Mouse (Mus musculus) midbrain, embryonic 14.5 days (tissue): Measurements from ENCODE around the gene Erich6. TPM values are rescaled to one million over a fixed set of nuclear protein-coding genes. Genes with fewer than 3 reads are reported as not detected.

Source experiments
- ATAC-seq: fragments of 200-750 bp; cut with Nextera tagmentation; 2 replicates; pipeline ENCODE4 v1.8.0; 2017; ENCODE audit warnings: moderate number of reproducible peaks, moderate library complexity; ENCODE audit not compliant: low FRiP score, low TSS enrichment
- DNase-seq: peaks from one replicate; pipeline ENCODE4 v3.0.0-alpha.2; 2015
- H3K27ac ChIP-seq: fragments of 300-500 bp; sonication (generic); replicated peaks from 2 replicates; pipeline ENCODE4 v1.5.1; 2014; ENCODE audit warnings: mild to moderate bottlenecking, low read depth, low read length, moderate library complexity
- H3K27me3 ChIP-seq: fragments of 300-500 bp; sonication (generic); 2 replicates; pipeline ENCODE4 v1.6.1; 2014; ENCODE audit warnings: low read length, control low read depth, mixed read lengths; ENCODE audit not compliant: control insufficient read depth, insufficient read depth
- H3K36me3 ChIP-seq: fragments of 300-500 bp; sonication (generic); 2 replicates; pipeline ENCODE4 v1.6.1; 2014; ENCODE audit warnings: low read length, control low read depth; ENCODE audit not compliant: control insufficient read depth, insufficient read depth
- H3K4me1 ChIP-seq: fragments of 300-500 bp; sonication (generic); 2 replicates; pipeline ENCODE4 v1.6.1; 2014; ENCODE audit warnings: mild to moderate bottlenecking, antibody characterized with exemption, low read length, control low read depth; ENCODE audit not compliant: control insufficient read depth, insufficient read depth
- H3K4me2 ChIP-seq: fragments of 300-500 bp; sonication (generic); 2 replicates; pipeline ENCODE4 v1.6.1; 2014; ENCODE audit warnings: mild to moderate bottlenecking, low read length, moderate library complexity
- H3K4me3 ChIP-seq: fragments of 300-500 bp; sonication (generic); replicated peaks from 2 replicates; pipeline ENCODE4 v1.5.1; 2014; ENCODE audit warnings: low read depth, low read length
- H3K9ac ChIP-seq: fragments of 300-500 bp; sonication (generic); replicated peaks from 2 replicates; pipeline ENCODE4 v1.6.1; 2014; ENCODE audit warnings: mild to moderate bottlenecking, low read length, moderate library complexity
- H3K9me3 ChIP-seq: fragments of 300-500 bp; sonication (generic); 2 replicates; pipeline ENCODE4 v1.6.1; 2016; ENCODE audit warnings: low read length, control low read depth, mixed read lengths; ENCODE audit not compliant: control insufficient read depth
- WGBS: fragments of 180-500 bp; shearing (Covaris S2); extraction: QIAGEN DNeasy Blood & Tissue Kit; methylation state at CpG from one replicate; pipeline ENCODE4 v1.1.7; 2014; 5-methylcytosine and 5-hydroxymethylcytosine counted together
- polyA plus RNA-seq: library from polyadenylated mRNA; unstranded; fragments of >200 nt; fragmentation: Nextera tagmentation; extraction: Ambion mirVana; gene quantifications from 2 replicates; pipeline ENCODE4 v1.2.1, GENCODE M21; 2014

The Erich6 gene
- polyA plus RNA-seq, 1 experiment from 2014 or later = 0.41 TPM

- Histone ChIP-seq H3K27me3 (no peaks in the 10 kb centered on the region), H3K9me3 (no peaks in the 10 kb centered on the region), H3K36me3 (peaks cover 11% of the 10 kb centered on the region), H3K4me3 (no peak overlapping the region), H3K9ac (no peak overlapping the region), H3K4me2 (no peak overlapping the region), H3K27ac (no peak overlapping the region), H3K4me1 (peaks cover 16% of the 10 kb centered on the region; the same call in 1 of the 2 replicates)
- 41% methylated on average over 2 of the region's 2 CpGs for WGBS
- no peak for ATAC-seq
- no peak for DNase-seq
Observed at GRCm38 (mm10) chr3:58678905-58679304, 41.9 kb upstream of the Erich6 start.

GRCm38 (mm10) chr3:58678384-58678783 is 41.4 kb upstream of the Erich6 start:
- H3K27me3 ChIP-seq = no peaks in the 10 kb centered on the region
- no peak overlapping the region for H3K4me2 ChIP-seq
- DNase-seq (no peak), ATAC-seq (no peak)
- H3K4me1 ChIP-seq = peaks cover 16% of the 10 kb centered on the region; the same call in 1 of the 2 replicates
- no peak overlapping the region for H3K27ac ChIP-seq
- H3K9me3 ChIP-seq = no peaks in the 10 kb centered on the region
- H3K9ac ChIP-seq = no peak overlapping the region
- no peak overlapping the region for H3K4me3 ChIP-seq
- H3K36me3 ChIP-seq = peaks cover 11% of the 10 kb centered on the region
- 65% methylated on average over 8 of the region's 8 CpGs for WGBS

GRCm38 (mm10) chr3:58677615-58678014 is 40.6 kb upstream of the Erich6 start:
- Histone ChIP-seq H3K27me3 (no peaks in the 10 kb centered on the region), H3K36me3 (peaks cover 11% of the 10 kb centered on the region), H3K27ac (no peak overlapping the region), H3K4me3 (no peak overlapping the region), H3K4me2 (no peak overlapping the region), H3K9me3 (no peaks in the 10 kb centered on the region), H3K4me1 (peaks cover 16% of the 10 kb centered on the region; the same call in 1 of the 2 replicates), H3K9ac (no peak overlapping the region)
- DNase-seq (no peak), ATAC-seq (no peak)
- WGBS = 51% methylated on average over 3 of the region's 3 CpGs

GRCm38 (mm10) chr3:58673295-58673694 is 36.3 kb upstream of the Erich6 start:
- no peak overlapping the region for H3K27ac ChIP-seq
- peaks cover 11% of the 10 kb centered on the region for H3K36me3 ChIP-seq
- H3K9ac ChIP-seq = no peak overlapping the region
- H3K4me1 ChIP-seq = 0 out of 2 replicates have a peak, but pooled peaks cover 5% of the 10 kb centered on the region
- H3K9me3 ChIP-seq = no peaks in the 10 kb centered on the region
- no peak overlapping the region for H3K4me2 ChIP-seq
- ATAC-seq (no peak), DNase-seq (no peak)
- no peak overlapping the region for H3K4me3 ChIP-seq
- WGBS = 93% methylated on average over 5 of the region's 5 CpGs
- H3K27me3 ChIP-seq = no peaks in the 10 kb centered on the region

GRCm38 (mm10) chr3:58672481-58673183 is 35.6 kb upstream of the Erich6 start:
- Histone ChIP-seq H3K9me3 (no peaks in the 10 kb centered on the region), H3K4me1 (0 out of 2 replicates have a peak, but pooled peaks cover 3% of the 10 kb centered on the region), H3K4me3 (no peak overlapping the region), H3K27me3 (no peaks in the 10 kb centered on the region), H3K27ac (no peak overlapping the region), H3K4me2 (no peak overlapping the region), H3K36me3 (peaks cover 11% of the 10 kb centered on the region), H3K9ac (no peak overlapping the region)
- ATAC-seq (no peak), DNase-seq (no peak)
- WGBS = 77% methylated on average over 4 of the region's 4 CpGs

- DNase-seq = no peak
- H3K27ac ChIP-seq = no peak overlapping the region
- no peak for ATAC-seq
- H3K9ac ChIP-seq = no peak overlapping the region
- H3K27me3 ChIP-seq = no peaks in the 10 kb centered on the region
- H3K4me3 ChIP-seq = no peak overlapping the region
- WGBS = 73% methylated on average over 6 of the region's 6 CpGs
- no peaks in the 10 kb centered on the region for H3K9me3 ChIP-seq
- H3K36me3 ChIP-seq = peaks cover 11% of the 10 kb centered on the region
- H3K4me2 ChIP-seq = no peak overlapping the region
- no peaks in the 10 kb centered on the region for H3K4me1 ChIP-seq
Observed at GRCm38 (mm10) chr3:58671616-58672250, 34.7 kb upstream of the Erich6 start.

- no peak overlapping the region for H3K27ac ChIP-seq
Observed at GRCm38 (mm10) chr3:58663970-58664369, 27.0 kb upstream of the Erich6 start.

GRCm38 (mm10) chr3:58660636-58661035 is 23.6 kb upstream of the Erich6 start:
- Histone ChIP-seq H3K9me3 (no peaks in the 10 kb centered on the region), H3K4me2 (no peak overlapping the region), H3K9ac (no peak overlapping the region), H3K36me3 (no peaks in the 10 kb centered on the region), H3K27me3 (no peaks in the 10 kb centered on the region), H3K27ac (no peak overlapping the region), H3K4me3 (no peak overlapping the region), H3K4me1 (no peaks in the 10 kb centered on the region)
- ATAC-seq (no peak), DNase-seq (no peak)
- 87% methylated on average over 4 of the region's 4 CpGs for WGBS

More at GRCm38 (mm10) chr3:58663970-58664369, 27.0 kb upstream of the Erich6 start:
- no peak overlapping the region for H3K9ac ChIP-seq
- no peak for ATAC-seq
- H3K4me1 ChIP-seq = no peaks in the 10 kb centered on the region
- no peak overlapping the region for H3K4me2 ChIP-seq
- 84% methylated on average over 7 of the region's 7 CpGs for WGBS
- no peaks in the 10 kb centered on the region for H3K36me3 ChIP-seq
- no peak overlapping the region for H3K4me3 ChIP-seq
- no peaks in the 10 kb centered on the region for H3K27me3 ChIP-seq
- 0 out of 2 replicates have a peak, but pooled peaks cover 5% of the 10 kb centered on the region for H3K9me3 ChIP-seq
- DNase-seq = no peak

GRCm38 (mm10) chr3:58657356-58657755 is 20.3 kb upstream of the Erich6 start:
- 31% methylated on average over 2 of the region's 2 CpGs for WGBS
- peak; percentile 31 for DNase-seq
- no peaks in the 10 kb centered on the region for H3K4me1 ChIP-seq

More at GRCm38 (mm10) chr3:58657356-58657755, 20.3 kb upstream of the Erich6 start:
- no peaks in the 10 kb centered on the region for H3K36me3 ChIP-seq
- no peaks in the 10 kb centered on the region for H3K9me3 ChIP-seq
- no peak overlapping the region for H3K27ac ChIP-seq
- no peak overlapping the region for H3K4me3 ChIP-seq
- H3K27me3 ChIP-seq = no peaks in the 10 kb centered on the region
- no peak overlapping the region for H3K4me2 ChIP-seq
- no peak overlapping the region for H3K9ac ChIP-seq
- no peak for ATAC-seq
